Comparison of ENCODE assay signal across 16 mouse cellular contexts in genomic region chr6:134136315-134136714, GRCm38 (mm10).
"Had no signal": no experiment of that assay in that cellular context is flagged by ENCODE, and none has a peak within 500 bp of the region (broad histone marks: within the 10 kb centered on the region; RNA-seq: fewer than 3 reads in every experiment).

No protein-coding gene starts in this region.

- H3K27me3 ChIP-seq: neural tube, embryonic 13.5 days; neural tube, embryonic 15.5 days; stomach, embryonic 15.5 days had no signal

- H3K4me2 ChIP-seq: neural tube, embryonic 13.5 days; neural tube, embryonic 15.5 days; stomach, embryonic 15.5 days had no signal

- H3K9ac ChIP-seq: neural tube, embryonic 13.5 days; neural tube, embryonic 15.5 days; stomach, embryonic 15.5 days had no signal

- H3K27ac ChIP-seq: neural tube, embryonic 13.5 days; neural tube, embryonic 15.5 days; stomach, embryonic 15.5 days; stomach, postnatal 0 days had no signal

- H3K9me3 ChIP-seq: neural tube, embryonic 13.5 days; neural tube, embryonic 15.5 days; stomach, embryonic 15.5 days had no signal

- H3K4me3 ChIP-seq: neural tube, embryonic 13.5 days; neural tube, embryonic 15.5 days; stomach, embryonic 15.5 days had no signal

- DNase-seq: retina, postnatal 1 day; right cerebral cortex, adult 18-20 months; right cerebral cortex, postnatal 14 days; right cerebral cortex, postnatal 25 days; right cerebral cortex, postnatal 4 days; spleen, adult 18-20 months; thymus, adult 18-20 months; thymus, adult 2 months; thymus, postnatal 14 days; thymus, postnatal 25 days; thymus, postnatal 36 days; thymus, postnatal 4 days had no signal

- H3K36me3 ChIP-seq: neural tube, embryonic 13.5 days; neural tube, embryonic 15.5 days had no signal
